Comparison of ENCODE assay signal across 20 mouse cellular contexts in genomic region chr15:12794311-12794710, GRCm38 (mm10). TPM values are rescaled to one million over a fixed set of nuclear protein-coding genes. Genes with fewer than 3 reads are reported as not detected.
"Had no signal": no experiment of that assay in that cellular context is flagged by ENCODE, and none has a peak within 500 bp of the region (broad histone marks: within the 10 kb centered on the region; RNA-seq: fewer than 3 reads in every experiment).

No protein-coding gene starts in this region.

- DNase-seq: kidney, adult 2 months; kidney, postnatal 25 days; layer of hippocampus, adult 9-11 months; left cerebral cortex, postnatal 4 days; liver, postnatal 0 days; lung, embryonic 14.5 days; right cerebral cortex, postnatal 25 days; spleen, adult 18-20 months; thymus, adult 18-20 months; thymus, postnatal 36 days had no signal

- H3K27me3 ChIP-seq: limb, embryonic 12.5 days; limb, embryonic 15.5 days; neural tube, embryonic 12.5 days had no signal

- H3K9ac ChIP-seq: limb, embryonic 12.5 days; limb, embryonic 15.5 days; liver, embryonic 14.5 days; liver, postnatal 0 days; lung, embryonic 14.5 days; neural tube, embryonic 12.5 days had no signal

- H3K36me3 ChIP-seq: limb, embryonic 12.5 days; limb, embryonic 15.5 days; neural tube, embryonic 12.5 days had no signal

- H3K9me3 ChIP-seq: limb, embryonic 12.5 days; limb, embryonic 15.5 days; neural tube, embryonic 12.5 days had no signal

- H3K27ac ChIP-seq: kidney, postnatal 0 days; layer of hippocampus, adult 2 months; limb, embryonic 15.5 days; liver, embryonic 14.5 days; macrophage; neural tube, embryonic 12.5 days had no signal

- ATAC-seq: intestine, postnatal 0 days; liver, postnatal 0 days; lung, postnatal 0 days had no signal

- H3K4me3 ChIP-seq: layer of hippocampus, adult 2 months; limb, embryonic 12.5 days; limb, embryonic 15.5 days; neural tube, embryonic 12.5 days had no signal

- H3K4me2 ChIP-seq: limb, embryonic 12.5 days; limb, embryonic 15.5 days; liver, embryonic 11.5 days; lung, embryonic 14.5 days; neural tube, embryonic 12.5 days had no signal

RNA-seq across cellular contexts. Expression of gene Pdzd2, which starts 54.6 kb away (rescaled TPM):
- polyA plus RNA-seq: macrophage had no signal
